Mouse (Mus musculus) bone marrow macrophage, adult 2 months (primary cell): ENCODE measurements around the gene Pias4.

Experiments
- CTCF ChIP-seq: IDR thresholded peaks from 2 replicates; pipeline ENCODE4 v1.5.1; 2012; ENCODE audit warnings: low read depth, mild to moderate bottlenecking, low read length, moderate library complexity
- POLR2A ChIP-seq: IDR thresholded peaks from 2 replicates; pipeline ENCODE4 v1.6.1; 2012; ENCODE audit warnings: mild to moderate bottlenecking, low read depth, low read length, borderline replicate concordance

- TF ChIP-seq POLR2A (no peak), CTCF (no peak)
These were observed 30.2 kb downstream of the Pias4 start for GRCm38 (mm10) chr10:81137252-81138130.
